Mouse (Mus musculus) heart, adult 2 months (tissue): ENCODE measurements around the gene Myof.

Experiments
- CTCF ChIP-seq: fragments of 200-600 bp; IDR thresholded peaks from 2 replicates; pipeline ENCODE4 v1.8.1; 2022; ENCODE audit warnings: antibody characterized with exemption, mild to moderate bottlenecking, moderate library complexity
- POLR2A ChIP-seq: fragments of 200-500 bp; IDR thresholded peaks from 2 replicates; pipeline ENCODE4 v1.6.1; 2011; ENCODE audit warnings: mild to moderate bottlenecking, low read depth, low read length, control low read depth; ENCODE audit not compliant: insufficient read depth

DNA sequence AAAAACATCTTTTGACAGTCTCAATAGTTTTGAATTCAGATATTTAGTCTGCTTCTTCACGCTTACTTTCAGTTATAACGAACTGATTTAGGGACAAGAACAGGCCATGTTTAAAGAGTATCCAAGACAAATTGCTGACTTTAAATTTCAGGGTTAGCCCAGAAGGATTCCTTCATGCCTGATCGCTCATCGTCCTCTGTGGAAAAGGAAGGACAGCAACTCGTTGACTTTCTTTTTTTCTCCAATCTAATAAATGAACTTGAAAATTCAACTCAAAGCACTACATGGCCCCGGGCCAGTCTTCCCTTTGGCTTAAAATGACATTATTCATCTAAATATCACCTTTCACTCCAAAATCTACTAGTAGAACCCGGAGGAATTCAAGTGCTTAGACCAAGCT is 115.5 kb downstream of the Myof start:
- no peak for TF ChIP-seq CTCF
- TF ChIP-seq POLR2A, result no peak
